Mouse (Mus musculus) heart, embryonic 11.5 days (tissue): ENCODE results near the gene Rnf126. TPM values are rescaled to one million over a fixed set of nuclear protein-coding genes. Genes with fewer than 3 reads are reported as not detected.
A peak's percentile ranks its signal among the peaks of the same experiment; 100 is the strongest.

ENCODE experiments used
- ATAC-seq: fragments of 200-750 bp; cut with Nextera tagmentation; replicated peaks from 2 replicates; pipeline ENCODE4 v1.8.0; 2017; ENCODE audit warnings: moderate library complexity; ENCODE audit not compliant: insufficient number of reproducible peaks, low FRiP score, low TSS enrichment
- H3K27ac ChIP-seq: fragments of 300-500 bp; sonication (generic); 2 replicates; pipeline ENCODE4 v1.5.1; 2014; ENCODE audit warnings: mild to moderate bottlenecking, low read depth, low read length
- H3K27me3 ChIP-seq: fragments of 300-500 bp; sonication (generic); 2 replicates; pipeline ENCODE4 v1.6.1; 2014; ENCODE audit warnings: mild to moderate bottlenecking, low read length, mixed read lengths; ENCODE audit not compliant: control insufficient read depth, insufficient read depth
- H3K36me3 ChIP-seq: fragments of 300-500 bp; sonication (generic); 2 replicates; pipeline ENCODE4 v1.6.1; 2014; ENCODE audit warnings: mild to moderate bottlenecking, low read length, moderate library complexity, mixed read lengths; ENCODE audit not compliant: control insufficient read depth, insufficient read depth
- H3K4me1 ChIP-seq: fragments of 300-500 bp; sonication (generic); 2 replicates; pipeline ENCODE4 v1.6.1; 2014; ENCODE audit warnings: low read length; ENCODE audit not compliant: control insufficient read depth, insufficient read depth
- H3K4me2 ChIP-seq: fragments of 300-500 bp; sonication (generic); 2 replicates; pipeline ENCODE4 v1.6.1; 2014; ENCODE audit warnings: mild to moderate bottlenecking, moderate library complexity
- H3K4me3 ChIP-seq: fragments of 300-500 bp; sonication (generic); 2 replicates; pipeline ENCODE4 v1.5.1; 2014; ENCODE audit warnings: low read depth, low read length
- H3K9ac ChIP-seq: fragments of 300-500 bp; sonication (generic); 2 replicates; pipeline ENCODE4 v1.6.1; 2014; ENCODE audit warnings: mild to moderate bottlenecking, low read depth, low read length, moderate library complexity
- H3K9me3 ChIP-seq: fragments of 300-500 bp; sonication (generic); replicated peaks from 2 replicates; pipeline ENCODE4 v1.6.1; 2016; ENCODE audit warnings: low read length; ENCODE audit not compliant: control insufficient read depth
- WGBS: fragments of 180-500 bp; shearing (Covaris S2); extraction: QIAGEN DNeasy Blood & Tissue Kit; methylation state at CpG from one replicate; pipeline ENCODE4 v1.1.7; 2014; ENCODE audit not compliant: insufficient replicate concordance; 5-methylcytosine and 5-hydroxymethylcytosine counted together
- polyA plus RNA-seq: library from polyadenylated mRNA; unstranded; fragments of >200 nt; fragmentation: Nextera tagmentation; extraction: Ambion mirVana; gene quantifications from 2 replicates; pipeline ENCODE4 v1.2.1, GENCODE M21; 2014

The Rnf126 gene
- polyA plus RNA-seq, 1 experiment from 2014 or later, result 69.0 TPM

DNA sequence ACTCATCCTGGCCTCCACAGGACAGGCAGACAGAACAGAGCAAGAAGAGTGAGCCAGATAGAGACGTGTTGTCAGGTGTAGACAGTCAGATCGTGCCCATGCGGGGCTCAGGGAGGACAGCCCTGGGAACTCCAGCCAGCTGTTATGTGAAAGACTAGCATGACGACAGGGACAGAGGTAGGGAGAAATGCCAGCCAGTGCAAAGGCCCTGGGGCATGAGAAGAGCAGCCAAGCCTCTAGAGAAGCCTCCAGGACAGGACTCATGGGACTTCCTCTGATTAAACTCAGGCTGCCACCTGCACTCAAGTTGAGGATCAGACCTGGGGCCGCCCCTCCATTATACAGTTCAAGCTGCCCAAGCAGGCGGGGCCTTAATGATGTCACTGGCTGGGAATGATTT is 18.3 kb downstream of the Rnf126 start:
- 70% methylated on average over 6 of the region's 6 CpGs for WGBS
- no peaks in the 10 kb centered on the region for H3K27me3 ChIP-seq
- no peak for ATAC-seq

DNA sequence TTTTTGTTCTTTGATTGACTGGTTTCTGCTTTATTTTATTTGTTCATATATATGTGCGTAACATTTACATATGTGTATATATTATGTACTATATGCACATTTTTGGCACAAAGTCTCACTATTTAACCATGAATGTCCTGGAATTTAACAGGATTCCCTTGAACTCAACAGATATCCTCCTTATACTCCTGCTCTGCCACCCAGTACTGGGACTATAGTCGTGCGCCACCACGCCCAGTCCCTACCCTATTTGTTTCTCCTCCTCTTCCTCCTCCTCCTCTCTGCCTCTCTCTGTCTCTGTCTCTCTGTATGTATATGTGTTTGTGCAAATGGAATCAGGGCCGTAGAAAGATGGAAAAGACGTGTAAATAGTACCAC is 20.0 kb downstream of the Rnf126 start:
- no peaks in the 10 kb centered on the region for H3K9me3 ChIP-seq
- H3K36me3 ChIP-seq, result peaks cover 16% of the 10 kb centered on the region
- H3K4me2 ChIP-seq, result peak overlapping the region; percentile 81
- 20% methylated on average over 6 of the region's 6 CpGs for WGBS
- peak overlapping the region; percentile 58; the same call in 1 of the 2 replicates for H3K9ac ChIP-seq
- H3K27me3 ChIP-seq, result no peaks in the 10 kb centered on the region
- 0 out of 2 replicates have a peak overlapping the region, but pooled peaks have one; percentile 35 for H3K27ac ChIP-seq
- peaks cover 7% of the 10 kb centered on the region for H3K4me1 ChIP-seq
- no peak for ATAC-seq
- H3K4me3 ChIP-seq, result no peak overlapping the region; the same call in 1 of the 2 replicates

More for the DNA sequence above, 18.3 kb downstream of the Rnf126 start:
- Histone ChIP-seq H3K4me3 (no peak overlapping the region), H3K9ac (no peak overlapping the region), H3K9me3 (no peaks in the 10 kb centered on the region), H3K36me3 (peaks cover 2% of the 10 kb centered on the region; the same call in 1 of the 2 replicates), H3K27ac (no peak overlapping the region), H3K4me1 (peaks cover 7% of the 10 kb centered on the region), H3K4me2 (no peak overlapping the region)

DNA sequence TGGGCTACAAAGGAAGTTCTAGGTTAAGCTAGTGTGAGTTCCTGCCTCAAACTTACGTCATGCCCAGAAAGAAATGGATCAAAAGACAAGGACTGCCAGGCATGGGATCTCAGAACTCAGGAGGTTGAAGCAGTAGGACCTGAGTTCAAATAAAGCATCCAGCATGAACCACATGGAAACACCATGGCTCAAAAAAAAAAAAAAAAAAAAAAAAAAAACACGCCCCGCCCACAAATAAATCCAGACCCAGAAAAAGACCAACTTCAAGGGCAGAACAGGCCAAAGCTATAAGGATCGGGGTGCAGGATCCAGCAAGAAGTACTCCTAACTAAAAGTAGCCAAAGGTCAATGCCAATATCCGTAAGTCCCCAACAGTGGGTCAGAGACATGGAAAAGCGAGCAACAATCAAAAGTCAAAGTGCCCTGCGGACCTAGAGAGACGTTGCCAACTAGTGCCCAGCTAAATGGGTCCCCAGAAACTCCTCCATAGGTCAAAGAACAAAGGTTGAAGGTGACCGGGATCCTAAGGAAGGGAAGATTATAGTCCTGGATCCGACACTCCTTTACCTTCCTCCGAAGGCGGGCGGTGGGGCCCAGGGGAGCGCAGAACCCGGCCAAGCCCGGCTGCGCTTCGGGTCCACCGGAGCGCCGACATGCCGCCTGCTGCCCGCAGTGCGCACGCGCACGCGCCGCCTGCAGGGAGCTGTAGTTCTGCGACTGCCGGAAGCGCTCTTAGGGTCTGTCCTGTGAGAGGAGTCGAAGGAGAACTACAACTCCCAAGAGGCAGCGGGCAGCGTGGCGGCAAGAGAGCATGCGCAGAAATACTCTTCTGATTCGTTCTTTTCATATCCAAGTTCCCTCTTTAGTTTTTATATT is 20.6 kb downstream of the Rnf126 start, which contains the start of gene Polrmt:
Gene Polrmt, minus strand, starts transcription at position 684 of the 876 bp plus-strand sequence.
- peaks cover 3% of the 10 kb centered on the region for H3K9me3 ChIP-seq
- 3% methylated on average over 38 of the region's 38 CpGs for WGBS
- peak within 1 kb of the TSS; percentile 81 for H3K4me2 ChIP-seq
- peaks cover 7% of the 10 kb centered on the region for H3K4me1 ChIP-seq
- H3K9ac ChIP-seq, result peak within 1 kb of the TSS; percentile 73
- H3K27me3 ChIP-seq, result no peaks in the 10 kb centered on the region
- peak within 1 kb of the TSS; percentile 64 for H3K4me3 ChIP-seq
- peak; percentile 89 for ATAC-seq
- peaks cover 22% of the 10 kb centered on the region for H3K36me3 ChIP-seq
- H3K27ac ChIP-seq, result peak within 1 kb of the TSS; percentile 41; the same call in 1 of the 2 replicates

DNA sequence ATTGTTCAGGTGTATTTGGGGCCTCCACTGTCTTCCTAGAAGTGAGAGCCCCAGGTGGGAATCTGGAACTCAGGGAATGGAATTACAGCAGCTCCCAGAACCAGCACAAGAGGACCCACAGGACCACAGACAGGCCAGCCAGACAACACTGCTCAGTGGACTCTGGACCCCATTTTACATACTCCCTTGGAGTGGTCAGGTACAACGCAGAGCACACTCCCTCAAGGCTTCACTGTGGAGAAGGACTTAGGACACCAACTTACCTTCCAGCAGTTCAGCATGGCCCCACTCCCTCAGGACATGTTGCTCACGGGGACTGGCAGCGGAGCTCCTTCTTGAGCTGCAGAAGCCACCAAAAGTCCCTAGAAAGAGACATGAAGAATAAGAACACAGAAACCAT is 21.3 kb downstream of the Rnf126 start:
- WGBS, result 92% methylated on average over 3 of the region's 3 CpGs
- Histone ChIP-seq H3K9me3 (peaks cover 10% of the 10 kb centered on the region), H3K4me2 (peak overlapping the region; percentile 81), H3K27ac (no peak overlapping the region), H3K36me3 (peaks cover 29% of the 10 kb centered on the region), H3K4me1 (peaks cover 7% of the 10 kb centered on the region), H3K9ac (no peak overlapping the region), H3K4me3 (no peak overlapping the region), H3K27me3 (no peaks in the 10 kb centered on the region)
- ATAC-seq, result no peak

DNA sequence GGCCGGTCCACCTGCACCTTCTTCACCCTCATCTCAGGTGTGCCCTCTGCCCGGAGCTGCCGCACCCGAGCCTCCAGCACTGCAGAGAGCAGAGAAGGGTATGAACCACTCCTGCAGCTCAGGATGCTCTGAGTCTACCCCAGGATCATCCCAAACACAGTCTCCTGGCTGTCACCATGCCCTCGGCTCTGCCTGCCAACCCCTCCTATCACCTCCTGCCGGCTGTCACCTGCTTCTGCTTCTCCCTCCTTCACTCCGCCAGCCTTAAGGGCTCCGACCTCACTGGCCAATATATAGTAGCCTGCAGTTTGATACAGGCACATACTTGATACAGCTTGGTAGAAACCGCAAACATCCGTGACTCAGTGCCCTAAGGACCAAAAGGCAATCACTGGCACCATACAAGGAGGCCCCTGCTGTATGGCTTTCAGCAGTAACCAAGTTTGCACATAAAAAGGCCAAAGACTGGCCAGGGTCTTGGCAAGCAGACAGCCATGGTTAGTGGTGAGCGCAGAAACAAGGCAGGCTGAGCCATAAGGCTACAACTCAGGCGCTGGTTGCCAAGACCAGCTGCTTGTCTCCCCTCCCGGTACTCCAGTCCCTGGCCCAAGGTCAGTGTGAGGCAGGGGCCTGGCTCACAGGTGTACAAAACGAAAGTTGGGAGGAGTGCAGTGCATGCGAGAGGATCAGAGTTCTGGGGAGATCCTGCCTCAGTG is 22.9 kb downstream of the Rnf126 start:
- no peak overlapping the region for H3K4me3 ChIP-seq
- no peak overlapping the region for H3K27ac ChIP-seq
- no peaks in the 10 kb centered on the region for H3K27me3 ChIP-seq
- peaks cover 45% of the 10 kb centered on the region for H3K36me3 ChIP-seq
- H3K9ac ChIP-seq, result no peak overlapping the region
- ATAC-seq, result no peak
- H3K4me2 ChIP-seq, result no peak overlapping the region
- peaks cover 27% of the 10 kb centered on the region for H3K9me3 ChIP-seq
- H3K4me1 ChIP-seq, result peaks cover 7% of the 10 kb centered on the region
- WGBS, result 95% methylated on average over 15 of the region's 15 CpGs

DNA sequence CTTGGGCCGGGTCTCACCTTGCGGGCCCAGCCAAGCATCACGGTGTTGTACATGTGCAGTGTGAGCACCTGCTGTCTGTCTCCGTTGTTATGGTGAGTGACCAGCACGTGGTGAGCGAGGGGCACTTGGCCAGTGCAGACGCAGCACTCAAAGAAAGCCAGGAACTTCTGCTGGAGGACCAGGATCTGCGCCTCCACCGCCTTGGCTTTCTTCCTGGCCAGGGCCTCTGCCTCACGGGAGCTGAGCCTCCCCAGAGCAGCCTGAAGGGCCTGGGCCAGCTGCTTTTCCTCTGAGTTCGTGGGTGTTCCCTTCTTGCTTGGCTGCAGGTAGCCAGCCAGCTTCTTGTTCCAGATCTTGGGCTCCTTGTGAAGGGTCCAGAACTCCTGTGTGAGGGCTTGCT is 23.6 kb downstream of the Rnf126 start:
- 88% methylated on average over 11 of the region's 11 CpGs for WGBS
- Histone ChIP-seq H3K36me3 (peaks cover 52% of the 10 kb centered on the region), H3K9me3 (peaks cover 33% of the 10 kb centered on the region), H3K27ac (no peak overlapping the region), H3K4me2 (no peak overlapping the region), H3K9ac (no peak overlapping the region), H3K4me3 (no peak overlapping the region), H3K27me3 (no peaks in the 10 kb centered on the region), H3K4me1 (peaks cover 7% of the 10 kb centered on the region)
- no peak for ATAC-seq

DNA sequence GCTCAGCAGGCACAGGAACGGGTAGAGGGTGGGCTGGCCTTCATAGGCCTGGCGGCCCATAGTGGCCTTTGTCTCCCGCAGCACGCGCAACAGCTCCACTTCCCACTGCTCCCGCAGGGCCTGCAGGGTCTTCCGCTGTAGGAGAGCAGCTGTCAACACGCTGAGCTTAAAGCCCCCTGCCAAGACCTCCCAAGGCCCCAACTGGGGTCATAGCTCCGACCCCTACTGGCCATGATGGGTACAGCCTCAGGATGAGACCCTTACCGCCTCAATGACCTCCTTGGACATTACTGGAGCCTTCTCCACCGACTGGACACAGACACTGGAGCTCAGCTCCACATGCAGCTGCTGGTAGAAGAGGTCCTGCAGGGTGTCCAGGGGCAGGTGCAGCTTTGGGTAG is 25.9 kb downstream of the Rnf126 start:
- Histone ChIP-seq H3K4me3 (0 out of 2 replicates have a peak overlapping the region, but pooled peaks have one; percentile 8), H3K27ac (no peak overlapping the region), H3K27me3 (peaks cover 10% of the 10 kb centered on the region), H3K4me2 (no peak overlapping the region), H3K9ac (no peak overlapping the region), H3K9me3 (peaks cover 51% of the 10 kb centered on the region), H3K36me3 (peaks cover 75% of the 10 kb centered on the region), H3K4me1 (peaks cover 7% of the 10 kb centered on the region)
- ATAC-seq, result no peak
- WGBS, result 75% methylated on average over 11 of the region's 11 CpGs

DNA sequence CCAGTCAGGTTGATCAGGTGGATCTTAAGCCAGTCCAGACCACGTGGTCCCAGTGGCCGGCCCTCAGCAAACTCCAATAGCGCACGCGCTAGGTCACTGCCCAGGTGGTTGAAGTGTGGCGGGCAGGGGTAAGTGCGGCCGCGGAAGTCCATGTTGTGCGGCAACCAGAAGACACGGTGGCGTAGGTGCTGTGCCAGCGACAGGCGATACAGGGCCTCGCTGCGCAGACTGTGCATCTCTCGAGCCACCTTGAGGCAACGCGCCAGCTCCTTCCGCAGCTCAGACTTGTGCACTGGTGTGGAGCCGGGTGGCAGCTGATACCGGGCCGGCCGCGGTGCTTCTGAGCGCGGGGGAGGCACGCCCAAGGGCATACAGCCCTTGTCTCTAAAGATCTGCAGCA is 27.5 kb downstream of the Rnf126 start:
- ATAC-seq, result no peak
- Histone ChIP-seq H3K4me1 (peaks cover 3% of the 10 kb centered on the region; the same call in 1 of the 2 replicates), H3K27me3 (peaks cover 24% of the 10 kb centered on the region), H3K36me3 (peaks cover 79% of the 10 kb centered on the region), H3K27ac (no peak overlapping the region), H3K4me3 (no peak overlapping the region), H3K4me2 (no peak overlapping the region), H3K9ac (no peak overlapping the region), H3K9me3 (peaks cover 58% of the 10 kb centered on the region)
- WGBS, result 96% methylated on average over 28 of the region's 28 CpGs
